Mouse (Mus musculus): ENCODE measurements around the gene Mtfr1l. TPM values are rescaled to one million over a fixed set of nuclear protein-coding genes. Genes with fewer than 3 reads are reported as not detected.

The Mtfr1l gene
- total and polyA plus RNA-seq, 3 experiments = 52.0 to 88.3 TPM; not detected in 1

- Histone ChIP-seq H3K4me3 (ENCODE audit: control insufficient read depth in 1 of 2, insufficient read depth in 1 of 2, low read depth in 2 of 2, low read length in 2 of 2) (no peak overlapping the region), H3K9ac (ENCODE audit: control insufficient read depth, low read depth, low read length, poor library complexity, severe bottlenecking) (no peak overlapping the region), H3K79me2 (ENCODE audit: control insufficient read depth, insufficient read depth, low read length, poor library complexity) (no peaks in the 10 kb centered on the region), H3K27ac (ENCODE audit: control insufficient read depth, low read depth, low read length) (no peak overlapping the region), H3K9me3 (replicated peaks; ENCODE audit: insufficient read depth, low read length) (no peaks in the 10 kb centered on the region), H3K36me3 (ENCODE audit: control insufficient read depth in 1 of 2, insufficient read depth in 2 of 2, low read length in 2 of 2) (no peaks in the 10 kb centered on the region; a peak in 1 of 4 replicates), H3K4me1 (ENCODE audit: control insufficient read depth in 1 of 2, insufficient read depth in 2 of 2, low read length in 2 of 2) (peaks cover 0 to 11% of the 10 kb centered on the region in 2 experiments; a peak in 2 of 4 replicates), H3K27me3 (ENCODE audit: control insufficient read depth in 1 of 2, insufficient read depth in 2 of 2, low read length in 2 of 2) (no peaks in the 10 kb centered on the region)
- DNase-seq (ENCODE audit: low read depth, low spot score) = no peak
- TF ChIP-seq ZC3H11A (IDR thresholded peaks at IDR 0.05; ENCODE audit: low read depth, low read length) (no peak), RAD21 (IDR thresholded peaks at IDR 0.05; ENCODE audit: low read depth, low read length) (no peak), MXI1 (IDR thresholded peaks at IDR 0.05; ENCODE audit: low read depth, low read length) (no peak), TAL1 (IDR thresholded peaks at IDR 0.05; ENCODE audit: low read length) (no peak), TCF12 (IDR thresholded peaks at IDR 0.05; ENCODE audit: low read depth, low read length) (no peak), RCOR1 (IDR thresholded peaks at IDR 0.05; ENCODE audit: low read depth, low read length) (no peak)
Observed at GRCm38 (mm10) chr4:134577281-134577680, 42.1 kb upstream of the Mtfr1l start.

- no peaks in the 10 kb centered on the region for H3K27me3 ChIP-seq (ENCODE audit: control insufficient read depth in 1 of 2, insufficient read depth in 2 of 2, low read length in 2 of 2)
- H3K9me3 ChIP-seq (replicated peaks; ENCODE audit: insufficient read depth, low read length) = no peaks in the 10 kb centered on the region
- TF ChIP-seq CHD2 (IDR thresholded peaks at IDR 0.05; ENCODE audit: low read length) = no peak
- no peak for TF ChIP-seq HCFC1 (IDR thresholded peaks at IDR 0.05; ENCODE audit: low read depth, low read length)
- no peak for TF ChIP-seq UBTF (IDR thresholded peaks at IDR 0.05; ENCODE audit: borderline replicate concordance, insufficient read depth, low read depth, low read length)
- TF ChIP-seq SMC3 (IDR thresholded peaks at IDR 0.05; ENCODE audit: low read depth, low read length) = no peak
- no peak for TF ChIP-seq NRF1 (IDR thresholded peaks at IDR 0.05; ENCODE audit: insufficient read depth, low read depth, low read length, poor library complexity, severe bottlenecking)
- no peak for TF ChIP-seq GABPA (IDR thresholded peaks at IDR 0.05; ENCODE audit: low read depth, low read length)
- TF ChIP-seq MAZ (IDR thresholded peaks at IDR 0.05; ENCODE audit: low read depth, low read length) = no peak
- TF ChIP-seq ETS1 (IDR thresholded peaks at IDR 0.05; ENCODE audit: low read depth, low read length) = no peak
- TF ChIP-seq TBP (IDR thresholded peaks at IDR 0.05; ENCODE audit: low read depth, low read length) = no peak
- TF ChIP-seq ZKSCAN1 (IDR thresholded peaks at IDR 0.05; ENCODE audit: low read depth, low read length) = no peak
- no peak for TF ChIP-seq NELFE (IDR thresholded peaks at IDR 0.05; ENCODE audit: low read depth, low read length)
- TF ChIP-seq CTCF (IDR thresholded peaks at IDR 0.05 in 2 of 3, conservative IDR thresholded peaks at IDR 0.05 in 1 of 3; ENCODE audit: control insufficient read depth in 1 of 3, insufficient read depth in 1 of 3, low read depth in 2 of 3, low read length in 3 of 3, poor library complexity in 1 of 3, severe bottlenecking in 1 of 3) = no peak
- TF ChIP-seq KAT2A (conservative IDR thresholded peaks at IDR 0.05; ENCODE audit: low read depth, low read length) = no peak
- H3K4me1 ChIP-seq (ENCODE audit: control insufficient read depth in 1 of 2, insufficient read depth in 2 of 2, low read length in 2 of 2) = peaks cover 0 to 11% of the 10 kb centered on the region in 2 experiments; a peak in 2 of 4 replicates
- no peak overlapping the region for H3K9ac ChIP-seq (ENCODE audit: control insufficient read depth, low read depth, low read length, poor library complexity, severe bottlenecking)
- no peak overlapping the region for H3K4me3 ChIP-seq (ENCODE audit: control insufficient read depth in 1 of 2, insufficient read depth in 1 of 2, low read depth in 2 of 2, low read length in 2 of 2)
- no peaks in the 10 kb centered on the region; a peak in 1 of 4 replicates for H3K36me3 ChIP-seq (ENCODE audit: control insufficient read depth in 1 of 2, insufficient read depth in 2 of 2, low read length in 2 of 2)
- H3K27ac ChIP-seq (ENCODE audit: control insufficient read depth, low read depth, low read length) = no peak overlapping the region
- H3K79me2 ChIP-seq (ENCODE audit: control insufficient read depth, insufficient read depth, low read length, poor library complexity) = no peaks in the 10 kb centered on the region
- DNase-seq (ENCODE audit: low read depth, low spot score) = no peak
Observed at GRCm38 (mm10) chr4:134575486-134575885, 40.3 kb upstream of the Mtfr1l start.

Measured in MEL (cell line).